Mouse (Mus musculus) embryonic fibroblast, embryonic 13.5 days (primary cell): Measurements from ENCODE around the gene Rassf7.

Source experiments
- CTCF ChIP-seq: IDR thresholded peaks from 2 replicates; pipeline ENCODE4 v1.5.1; 2011; ENCODE audit warnings: mild to moderate bottlenecking, control low read depth, low read length, moderate library complexity, borderline replicate concordance; ENCODE audit not compliant: insufficient read depth
- POLR2A ChIP-seq: IDR thresholded peaks from 2 replicates; pipeline ENCODE4 v1.6.1; 2011; ENCODE audit warnings: low read depth, mild to moderate bottlenecking, control low read depth, low read length, moderate library complexity

- TF ChIP-seq CTCF (no peak), POLR2A (no peak)
These were observed 45.8 kb downstream of the Rassf7 start for GRCm38 (mm10) chr7:141261480-141261879.
